Mouse (Mus musculus) adrenal gland, adult (tissue): ENCODE measurements around the gene Serpini1.
A peak's percentile ranks its signal among the peaks of the same experiment; 100 is the strongest.

Experiments
- DNase-seq, 2 experiments: peaks; one replicate each; pipeline ENCODE4 v3.0.0; 2022 to 2023; ENCODE audit warnings: low spot score in 1 of 2; ENCODE audit not compliant: inconsistent age in 2 of 2

Gene Serpini1

DNA sequence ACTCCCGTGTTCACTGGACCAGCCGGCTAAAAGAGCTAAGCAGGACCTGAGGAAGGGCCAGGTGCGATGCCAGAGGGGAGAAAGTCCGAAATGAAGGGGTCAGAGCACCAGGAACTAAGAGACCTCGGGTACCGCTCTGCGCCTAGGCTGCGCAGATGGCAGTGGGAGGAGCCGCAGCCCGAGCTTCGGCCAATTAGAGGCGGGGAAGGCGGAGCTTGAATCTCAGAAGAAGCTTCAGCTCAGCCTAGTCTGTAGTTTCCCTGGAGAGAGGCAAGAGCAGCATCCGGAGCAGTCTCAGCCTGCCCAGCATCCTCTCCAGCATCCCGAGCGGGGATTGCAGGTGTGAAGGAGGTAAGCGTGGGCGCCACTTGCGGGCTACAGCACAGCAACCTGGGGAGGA lies at the start of gene Serpini1:
TSS of gene Serpini1 (plus strand) at position 256 of the 400 bp plus-strand sequence.
- peak in 1 of 2 experiments; percentile 93 for DNase-seq

DNA sequence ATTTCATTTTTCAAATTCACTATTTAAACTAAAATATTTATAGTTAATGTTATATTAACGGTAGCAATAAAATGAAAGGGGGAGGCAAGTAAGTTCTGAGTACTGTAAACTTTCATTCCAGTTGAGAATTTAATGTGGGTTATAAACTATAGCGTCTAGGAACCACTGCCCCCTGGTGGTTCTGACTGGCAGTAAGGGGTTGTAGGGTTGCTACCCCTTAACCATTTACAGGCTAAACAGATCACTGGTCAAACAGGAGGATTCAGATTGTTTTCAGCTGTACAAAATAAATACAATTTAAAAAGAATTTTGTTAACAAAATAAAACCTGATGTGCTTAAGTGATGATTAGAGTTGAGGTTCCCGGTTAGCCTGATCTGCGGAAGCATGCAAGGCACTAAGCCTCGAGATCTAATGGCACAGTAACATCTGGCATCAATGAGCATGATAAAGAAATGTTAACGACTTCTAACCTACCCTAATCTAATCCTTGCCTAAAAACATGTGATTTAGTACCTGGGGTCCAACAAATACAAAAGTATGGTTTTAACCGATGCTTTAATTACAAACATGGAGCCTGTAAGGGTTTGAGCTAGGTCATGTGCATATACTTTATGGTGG lies 39.6 kb upstream of the Serpini1 start:
- peak; percentile 23 to 67 for DNase-seq

DNA sequence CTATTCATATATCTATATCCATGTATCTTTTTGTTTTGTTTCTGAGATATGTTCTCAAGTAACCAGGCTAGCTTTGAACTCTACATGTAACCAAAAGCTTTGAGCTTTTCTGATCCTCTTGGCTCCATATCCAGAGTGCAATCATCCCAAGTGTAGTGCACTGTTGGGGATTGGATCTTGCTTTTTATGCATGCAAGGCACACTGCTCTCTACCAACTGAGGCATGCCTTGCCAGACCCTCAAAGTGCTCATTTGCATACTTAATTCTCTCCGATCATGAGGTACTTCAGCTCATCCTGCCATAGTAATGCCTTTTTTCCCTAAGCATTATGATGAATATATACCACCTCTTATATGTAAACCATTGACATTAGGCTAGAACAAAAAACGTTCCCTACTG lies 36.0 kb upstream of the Serpini1 start:
- DNase-seq, result no peak

DNA sequence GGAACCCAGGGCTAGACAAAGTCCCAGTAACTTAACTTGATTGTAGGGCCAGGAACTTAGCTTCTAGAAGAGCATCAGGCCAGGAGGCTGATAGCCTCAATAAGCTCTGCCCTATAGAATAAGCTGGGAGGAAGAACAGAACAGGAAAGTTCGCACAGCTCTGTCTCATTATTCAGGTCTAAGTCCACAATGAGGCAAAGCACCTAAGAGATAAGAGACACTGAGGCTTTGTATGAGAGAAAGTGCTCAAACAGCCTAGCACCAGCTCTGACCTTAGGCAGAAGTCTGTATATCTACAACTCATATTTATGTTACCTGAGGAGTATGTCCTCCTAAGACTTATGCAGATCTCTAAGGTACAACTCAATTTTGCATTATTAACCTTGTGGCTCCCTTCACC lies 34.8 kb upstream of the Serpini1 start:
- DNase-seq, result no peak

DNA sequence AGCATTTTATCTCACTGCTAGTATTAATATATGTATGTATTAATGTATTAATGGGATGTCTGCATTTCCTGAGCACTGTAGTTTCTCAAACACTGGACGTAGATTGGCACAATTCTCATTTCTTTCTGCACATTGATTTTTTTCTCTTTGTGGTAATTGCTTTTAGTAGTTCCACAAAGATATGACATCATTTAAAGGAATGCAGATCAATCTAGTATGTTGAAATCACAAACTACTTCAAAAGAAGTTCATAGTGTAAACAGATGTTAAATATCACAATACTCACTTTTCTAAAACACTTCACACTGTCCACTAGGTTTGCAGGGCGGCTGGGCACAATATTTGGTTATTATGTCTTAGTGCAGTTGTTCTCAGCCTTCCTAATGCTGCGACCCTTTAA lies 26.3 kb upstream of the Serpini1 start:
- peak in 1 of 2 experiments; percentile 36 for DNase-seq

DNA sequence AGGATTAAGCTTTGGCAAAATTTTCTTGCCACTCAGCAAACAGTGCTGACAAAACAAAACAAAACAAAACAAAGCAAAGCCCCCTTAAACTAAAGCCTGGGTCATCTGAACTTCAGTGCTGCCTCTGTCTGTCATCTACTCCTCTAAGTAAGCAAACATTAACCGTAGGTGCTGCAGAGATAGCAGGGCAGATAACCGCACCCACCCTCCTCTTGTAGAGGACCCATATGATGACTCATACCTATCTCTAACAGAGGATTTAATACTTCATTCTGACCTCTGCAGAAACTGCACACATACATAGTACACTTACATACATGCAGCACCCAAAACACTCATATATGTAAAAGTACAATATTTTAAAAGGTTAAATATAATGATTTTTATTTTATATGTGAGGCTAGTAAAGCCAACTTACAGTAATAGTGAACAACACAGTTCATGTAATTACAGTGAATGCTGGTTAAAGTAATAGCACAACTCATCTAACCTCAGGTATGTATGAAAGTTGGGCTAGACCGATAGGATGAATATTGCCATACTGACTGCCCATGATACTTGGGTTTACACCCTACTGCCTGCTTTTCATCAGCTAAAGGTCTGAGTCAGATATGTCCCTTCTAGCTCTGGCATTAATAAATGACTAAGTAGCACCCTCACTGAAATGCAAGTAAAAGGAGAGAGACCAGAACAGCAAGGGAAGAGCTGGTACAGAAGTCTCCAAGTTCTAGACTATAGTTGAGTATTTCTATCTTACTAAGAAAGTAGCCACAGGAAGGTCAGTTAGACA lies 23.1 kb upstream of the Serpini1 start:
- peak in 1 of 2 experiments; percentile 43 for DNase-seq

DNA sequence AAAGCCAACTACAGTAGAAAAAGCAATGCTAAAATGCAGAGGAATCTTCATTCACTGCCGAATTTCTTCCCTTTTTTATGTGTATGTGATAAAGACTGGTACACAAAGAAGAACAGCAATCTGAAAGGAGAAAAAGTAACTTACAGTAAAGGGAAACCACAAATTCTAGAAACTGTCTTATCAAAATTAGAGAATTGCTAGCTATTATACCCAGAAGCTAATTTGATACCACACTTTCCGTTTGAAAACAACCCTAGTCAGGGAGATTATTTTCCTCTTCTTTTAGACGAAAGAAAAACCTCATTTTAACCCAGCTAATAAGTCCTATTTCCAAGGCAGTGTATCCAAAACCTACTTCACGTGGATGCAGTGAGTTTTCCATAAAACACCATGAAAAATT lies 16.1 kb upstream of the Serpini1 start:
- no peak for DNase-seq

DNA sequence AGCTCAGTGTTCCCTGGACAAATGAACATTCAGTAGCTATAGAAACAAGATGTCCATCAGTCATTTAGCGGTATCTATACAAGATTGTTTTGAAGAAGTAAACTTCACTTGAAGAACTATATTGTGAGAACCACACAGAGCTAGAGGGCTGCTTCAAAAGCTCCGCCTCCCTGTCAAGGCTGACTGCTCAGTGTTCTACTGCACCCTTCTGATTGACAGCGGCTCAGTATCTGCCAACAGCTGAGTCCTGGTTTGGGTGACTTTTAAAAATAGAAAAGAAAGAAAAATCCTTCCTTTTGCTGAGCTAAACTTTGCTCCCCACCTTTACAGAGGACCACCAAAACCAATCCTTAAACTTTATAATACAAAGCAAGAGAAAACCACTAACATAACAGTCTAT lies 14.5 kb upstream of the Serpini1 start:
- DNase-seq, result peak in 1 of 2 experiments; percentile 45

DNA sequence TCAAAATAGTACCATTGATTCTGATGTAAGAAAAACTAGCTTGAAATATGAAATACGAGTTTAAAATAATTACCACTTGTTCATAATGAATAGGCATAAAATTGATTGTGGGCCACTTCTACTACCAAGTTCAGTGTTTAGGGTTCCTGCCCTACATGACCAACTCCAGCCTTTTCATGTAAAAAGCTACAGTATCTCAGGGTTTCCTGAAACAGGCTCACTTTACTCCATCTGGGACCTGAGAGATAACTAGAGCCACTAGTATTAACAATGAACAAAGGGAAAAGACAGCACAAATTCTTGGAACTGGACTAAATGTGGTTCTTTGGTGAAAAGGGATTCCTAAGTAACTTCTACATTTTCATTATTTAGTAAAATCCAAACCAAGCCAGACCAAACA lies 13.1 kb upstream of the Serpini1 start:
- no peak for DNase-seq

DNA sequence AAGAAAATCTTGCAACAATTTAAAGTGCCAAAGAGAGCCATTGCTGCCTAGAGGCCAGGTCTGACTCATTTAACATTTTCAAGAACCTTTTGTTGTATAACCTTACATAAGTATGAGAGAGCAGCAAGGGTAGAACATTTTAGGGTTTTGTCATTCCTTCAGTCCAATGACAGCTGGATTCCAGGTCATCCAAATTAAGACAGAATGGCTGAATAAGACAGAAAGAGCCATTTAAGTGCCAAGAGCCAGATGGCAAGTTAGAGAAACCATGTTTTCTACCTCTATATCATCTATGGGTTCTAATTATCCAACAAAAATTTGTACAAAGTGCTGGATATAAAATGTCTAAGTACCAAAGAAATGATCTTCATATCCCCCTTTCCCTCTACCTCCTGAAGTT lies 6.1 kb upstream of the Serpini1 start:
- DNase-seq, result peak in 1 of 2 experiments; percentile 60

DNA sequence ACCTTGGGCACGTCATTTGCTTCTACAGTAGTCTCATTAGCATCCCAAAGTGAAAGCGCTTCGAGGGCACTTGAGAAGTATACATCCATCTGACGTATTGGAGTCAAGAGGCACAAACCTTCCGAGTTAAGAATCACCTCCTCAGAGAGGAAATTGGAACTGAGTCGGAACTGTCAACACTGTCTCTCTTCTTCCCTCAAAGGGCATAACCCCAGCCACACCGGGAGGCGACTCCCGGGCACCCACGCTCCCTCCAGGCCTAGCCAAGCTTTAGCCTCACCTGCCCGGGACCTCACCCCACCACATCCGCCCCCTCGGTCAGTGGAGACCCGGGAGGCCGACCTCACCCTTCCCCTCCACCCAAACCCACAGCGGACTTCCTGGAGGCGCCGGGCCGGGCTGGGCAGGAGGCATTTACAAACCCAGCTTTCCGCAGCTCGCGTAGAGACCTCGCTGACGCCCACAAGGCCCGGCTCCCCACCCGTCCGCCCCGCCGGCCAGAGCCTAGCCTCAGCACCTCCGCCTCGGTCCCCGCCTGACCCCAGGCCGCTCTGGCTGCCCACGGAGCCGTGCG lies 1.1 kb upstream of the Serpini1 start:
- DNase-seq, result no peak

DNA sequence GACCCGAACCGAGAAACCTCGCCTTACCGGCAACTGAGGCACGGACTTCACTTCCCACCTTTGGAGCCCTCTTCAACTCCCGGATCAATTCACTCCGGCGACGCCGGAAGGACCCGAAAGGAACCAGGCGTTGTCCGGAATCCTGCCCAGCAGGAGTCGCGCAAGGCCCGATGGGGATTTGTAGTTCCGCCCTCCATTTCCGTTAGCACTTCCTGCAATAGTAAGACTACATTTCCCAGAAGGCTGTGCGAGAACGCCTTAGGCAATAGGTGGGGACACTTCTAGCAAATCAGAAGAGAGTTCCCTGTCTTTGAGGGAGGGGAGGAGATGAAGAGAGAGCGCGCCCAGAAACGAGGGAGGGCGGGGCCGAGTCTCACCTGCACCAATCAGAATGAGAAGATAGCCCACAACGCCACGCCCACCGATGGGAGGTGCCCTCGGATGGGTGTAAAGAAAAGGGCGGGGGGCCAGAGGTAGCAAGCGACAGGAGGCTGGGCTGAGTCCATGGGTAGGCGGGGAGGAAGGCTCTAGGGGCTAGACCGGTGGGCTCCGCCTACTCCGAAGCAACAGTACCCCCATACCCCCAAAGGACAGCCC lies 554 bp upstream of the Serpini1 start, which contains the start of gene Pdcd10:
TSS of gene Pdcd10 (minus strand) at position 162 of the 597 bp plus-strand sequence.
- DNase-seq, result peak; percentile 99 to 100

DNA sequence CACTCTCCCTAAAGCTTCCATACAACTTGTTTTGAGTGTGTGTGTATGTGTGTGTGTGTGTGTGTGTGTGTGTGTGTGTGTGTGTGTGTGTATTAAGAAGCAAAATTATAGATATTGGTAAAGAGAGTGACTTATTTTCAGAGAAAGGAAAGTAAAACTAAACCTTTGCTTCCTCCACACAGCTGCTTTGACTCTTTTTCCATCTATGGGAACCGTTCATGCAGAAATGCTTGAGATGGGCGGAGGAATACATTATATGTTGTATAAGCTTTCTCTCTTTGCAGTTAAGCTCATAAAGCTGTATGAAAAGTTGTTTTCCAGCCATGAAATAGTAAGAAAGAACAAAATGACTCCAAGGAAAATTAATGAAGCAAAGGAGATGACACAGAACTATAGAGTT lies 16.7 kb downstream of the Serpini1 start:
- DNase-seq, result no peak

DNA sequence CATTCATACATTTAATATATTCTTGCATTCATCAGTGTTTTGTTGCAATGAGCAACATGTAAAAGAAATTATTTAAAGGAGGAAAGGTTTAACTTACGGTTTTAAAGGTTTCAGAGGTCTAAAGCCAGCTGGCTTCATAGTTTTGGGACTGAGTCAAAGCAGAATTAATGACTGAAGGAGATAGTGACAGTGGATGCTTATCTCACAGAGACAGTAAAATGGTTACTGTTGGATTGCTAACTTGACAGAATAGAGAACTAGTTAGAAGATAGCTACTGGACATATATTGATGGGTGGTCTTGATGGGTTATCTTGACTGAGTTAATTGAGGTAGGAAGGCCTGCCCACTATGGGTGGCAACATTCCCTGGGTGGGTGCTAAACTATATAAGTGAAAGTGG lies 18.2 kb downstream of the Serpini1 start:
- no peak for DNase-seq

DNA sequence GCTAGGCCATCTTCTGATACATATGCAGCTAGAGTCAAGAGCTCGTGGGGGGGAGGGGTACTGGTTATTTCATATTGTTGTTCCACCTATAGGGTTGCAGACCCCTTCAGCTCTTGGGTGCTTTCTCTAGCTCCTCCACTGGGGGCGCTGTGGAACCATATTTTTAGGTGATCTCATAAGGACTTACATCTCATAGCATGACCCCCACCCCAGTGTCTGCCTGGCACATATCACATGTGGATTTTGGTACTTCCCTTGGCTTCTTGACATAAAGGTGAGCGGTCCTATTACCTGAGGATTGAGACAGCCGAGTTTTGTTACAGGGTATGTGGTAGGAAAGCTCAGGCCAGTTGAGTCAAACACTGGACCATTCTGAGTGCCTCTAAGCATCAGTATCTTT lies 22.0 kb downstream of the Serpini1 start:
- DNase-seq, result peak in 1 of 2 experiments; percentile 43

DNA sequence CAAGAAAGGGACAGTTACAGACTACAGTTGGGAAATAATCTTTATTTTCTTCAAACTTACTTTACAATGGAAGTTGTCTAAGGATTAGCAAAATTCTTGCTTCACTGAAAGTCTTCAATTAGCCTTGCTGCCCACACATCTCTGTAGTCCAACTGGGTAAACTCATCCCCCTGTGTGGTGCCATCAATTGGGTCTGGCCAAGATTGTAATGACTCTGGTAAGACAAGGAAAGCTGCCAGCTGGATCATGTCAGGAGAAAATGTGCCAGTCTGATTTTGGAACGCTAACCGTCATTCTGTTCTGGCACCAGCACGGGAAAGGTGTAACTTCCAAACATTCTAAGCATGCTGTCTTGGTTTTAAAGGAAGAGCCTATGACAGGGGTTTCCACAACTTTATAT lies 25.9 kb downstream of the Serpini1 start:
- no peak for DNase-seq

DNA sequence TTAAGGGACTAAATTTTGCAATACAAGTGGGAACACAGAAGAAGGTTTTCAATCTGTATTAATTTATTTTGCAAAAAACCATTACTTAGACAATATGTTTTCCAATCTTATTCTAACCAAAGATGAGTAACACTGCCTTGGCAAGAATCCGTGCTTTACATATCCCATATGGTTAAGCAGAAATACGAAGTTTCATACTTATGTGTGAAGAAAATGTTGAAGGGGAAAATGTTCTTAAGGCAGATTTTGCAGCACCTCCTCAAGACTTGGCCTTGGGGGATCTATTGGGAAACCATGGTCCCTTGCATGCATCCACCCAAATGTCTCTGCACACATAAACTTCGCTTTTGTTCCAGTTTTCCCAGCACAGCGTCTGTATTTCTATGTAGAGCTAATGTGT lies 27.6 kb downstream of the Serpini1 start:
- DNase-seq, result no peak

DNA sequence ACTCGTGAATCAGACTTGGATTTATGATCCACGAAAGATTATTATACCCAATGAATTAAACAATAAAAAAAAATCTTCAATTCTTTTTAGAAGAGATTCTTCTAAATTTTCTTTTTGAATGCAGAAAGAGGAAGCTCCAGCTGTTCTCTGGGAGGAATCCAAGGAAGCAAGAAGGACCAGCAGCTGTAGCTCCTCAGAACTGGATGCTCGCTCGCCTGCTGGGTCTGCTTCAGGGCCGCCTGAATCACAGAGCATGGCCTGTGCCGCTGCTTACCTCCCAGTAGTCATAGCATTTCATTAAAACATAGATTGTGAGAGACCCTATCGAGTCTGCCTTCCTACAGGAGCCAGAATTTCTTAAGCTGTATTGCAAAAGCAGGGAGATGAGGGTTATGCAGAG lies 53.7 kb downstream of the Serpini1 start:
- no peak for DNase-seq

DNA sequence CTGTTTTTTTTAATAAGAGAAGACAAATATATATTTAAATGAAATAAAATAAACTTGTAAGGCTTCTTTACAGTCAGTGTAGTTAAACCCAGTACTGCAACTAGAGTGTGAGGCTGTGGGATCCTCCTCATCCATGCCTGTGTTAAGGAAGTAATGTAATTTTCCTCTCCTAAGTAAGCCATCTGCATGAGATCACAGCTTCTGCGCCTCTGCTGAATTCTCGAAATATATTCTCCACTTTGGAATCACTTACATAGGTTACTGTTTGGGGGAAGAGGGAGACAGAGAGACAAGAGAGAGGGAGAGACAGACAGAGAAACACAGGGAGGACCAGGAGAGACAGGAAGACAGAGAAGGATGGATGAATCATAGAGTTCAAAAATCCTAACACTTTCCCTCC lies 67.3 kb downstream of the Serpini1 start:
- no peak for DNase-seq

DNA sequence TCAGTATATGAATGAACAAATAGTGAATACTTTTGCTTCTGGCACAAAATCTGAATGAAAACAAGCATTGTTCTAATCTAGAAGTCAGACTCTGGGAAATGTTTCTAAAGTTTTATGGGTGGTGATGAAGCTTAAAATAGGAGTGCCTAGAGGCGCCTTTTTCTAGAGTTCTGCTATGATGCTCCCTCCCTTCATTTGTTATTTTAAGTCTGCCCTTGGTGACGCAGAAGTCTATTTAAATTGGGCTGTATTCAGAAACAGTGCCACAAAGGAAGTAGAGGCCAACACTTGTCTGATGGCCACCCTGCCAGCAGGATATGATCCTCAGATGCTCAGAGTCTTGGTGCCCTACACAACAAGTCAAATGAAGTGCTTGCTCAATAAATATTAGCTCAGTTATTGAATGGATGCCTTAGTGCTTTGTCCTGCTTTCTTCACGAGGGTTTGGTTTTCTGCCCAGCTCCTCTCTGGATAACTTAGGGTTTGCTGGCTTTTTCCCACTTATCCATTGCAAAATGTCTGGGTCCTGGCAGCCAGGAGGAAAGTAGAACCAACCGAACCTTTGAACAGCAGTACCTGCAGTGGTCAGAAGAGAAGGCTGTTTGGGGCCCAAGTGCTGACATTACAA lies 73.8 kb downstream of the Serpini1 start:
- no peak for DNase-seq

DNA sequence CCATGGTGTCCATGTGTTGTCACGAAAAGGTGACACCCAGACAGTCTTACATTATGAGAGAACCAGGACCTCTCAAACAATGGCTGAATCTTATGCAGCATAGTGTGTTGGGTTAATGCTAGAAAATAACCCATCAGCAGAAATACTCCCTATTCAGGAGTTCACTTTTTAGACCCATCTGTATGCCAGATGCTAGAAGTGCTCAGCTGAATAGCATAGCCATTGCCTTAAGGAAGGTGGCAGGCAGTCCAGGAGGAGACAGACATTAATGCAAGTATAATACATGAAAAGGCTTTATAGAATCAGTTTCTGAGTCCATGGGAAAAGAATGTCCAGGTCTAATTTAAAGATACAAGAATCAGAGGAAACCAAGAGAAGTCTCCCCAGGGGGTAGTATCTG lies 75.9 kb downstream of the Serpini1 start:
- DNase-seq, result no peak
